Mouse (Mus musculus): ENCODE data around the gene Bmp8b. TPM values are rescaled to one million over a fixed set of nuclear protein-coding genes. Genes with fewer than 3 reads are reported as not detected.
"Not testable (repeated sequence)": the region's sequence is repeated elsewhere in the genome, so short reads cannot be mapped to it uniquely, and the experiment has no call there.

Bmp8b gene
- polyA plus RNA-seq, 1 experiment from 2014 or later = 2.2 TPM

GRCm38 (mm10) chr4:123105451-123105790 is 456 bp downstream of the Bmp8b start:
- DNase-seq (ENCODE audit: low spot score) = no peak
- Histone ChIP-seq H3K4me3 (ENCODE audit: low read depth, low read length) (peak overlapping the region; percentile 38), H3K9me3 (ENCODE audit: control insufficient read depth, low read length) (no peaks in the 10 kb centered on the region), H3K27me3 (replicated peaks; ENCODE audit: control insufficient read depth, insufficient read depth, low read length) (peaks cover 37% of the 10 kb centered on the region), H3K36me3 (ENCODE audit: control insufficient read depth, insufficient read depth, low read length) (no peaks in the 10 kb centered on the region), H3K4me2 (peak overlapping the region; percentile 56), H3K27ac (ENCODE audit: low read depth, low read length) (no peak overlapping the region), H3K4me1 (replicated peaks; ENCODE audit: control insufficient read depth, insufficient read depth, low read length) (no peaks in the 10 kb centered on the region), H3K9ac (ENCODE audit: low read depth, low read length) (no peak overlapping the region)
- peak; percentile 52 for ATAC-seq (replicated peaks; ENCODE audit: low FRiP score)
- 25% methylated on average over 24 of the region's 24 CpGs for WGBS

- not testable (repeated sequence) for DNase-seq (ENCODE audit: low spot score); H3K9ac ChIP-seq (ENCODE audit: low read depth, low read length); ATAC-seq (replicated peaks; ENCODE audit: low FRiP score); H3K9me3 ChIP-seq (ENCODE audit: control insufficient read depth, low read length); H3K4me2 ChIP-seq; H3K27ac ChIP-seq (ENCODE audit: low read depth, low read length); H3K36me3 ChIP-seq (ENCODE audit: control insufficient read depth, insufficient read depth, low read length); H3K4me3 ChIP-seq (ENCODE audit: low read depth, low read length); H3K4me1 ChIP-seq (replicated peaks; ENCODE audit: control insufficient read depth, insufficient read depth, low read length)
- 62% methylated on average over 7 of the region's 7 CpGs for WGBS
- H3K27me3 ChIP-seq (replicated peaks; ENCODE audit: control insufficient read depth, insufficient read depth, low read length) = peaks cover 37% of the 10 kb centered on the region
These were observed 964 bp downstream of the Bmp8b start for GRCm38 (mm10) chr4:123105929-123106328.

DNA sequence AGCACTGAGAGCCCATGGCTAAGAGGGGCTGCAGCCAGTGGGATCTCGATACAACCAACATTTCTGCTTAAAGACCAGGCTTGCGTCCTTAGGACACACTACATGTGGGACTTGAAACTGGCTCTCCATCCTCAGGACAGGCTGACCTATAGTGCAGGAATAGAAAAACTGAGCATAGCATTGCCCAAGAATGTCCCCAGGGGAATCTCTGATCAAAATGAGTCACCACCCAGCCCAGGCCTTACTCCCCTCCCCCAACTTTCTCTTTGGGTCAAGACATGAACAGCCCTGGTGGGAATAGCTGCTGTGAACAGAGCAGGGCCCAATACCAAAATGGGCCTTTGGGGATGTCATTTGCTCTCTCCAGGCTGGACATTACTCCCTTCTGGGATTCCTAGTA is 1.9 kb downstream of the Bmp8b start:
- H3K4me3 ChIP-seq (ENCODE audit: low read depth, low read length) = no peak overlapping the region
- H3K27ac ChIP-seq (ENCODE audit: low read depth, low read length) = no peak overlapping the region
- H3K36me3 ChIP-seq (ENCODE audit: control insufficient read depth, insufficient read depth, low read length) = no peaks in the 10 kb centered on the region
- H3K9ac ChIP-seq (ENCODE audit: low read depth, low read length) = no peak overlapping the region
- ATAC-seq (replicated peaks; ENCODE audit: low FRiP score) = no peak
- 73% methylated on average over 2 of the region's 2 CpGs for WGBS
- H3K27me3 ChIP-seq (replicated peaks; ENCODE audit: control insufficient read depth, insufficient read depth, low read length) = peaks cover 37% of the 10 kb centered on the region
- no peak for DNase-seq (ENCODE audit: low spot score)
- no peaks in the 10 kb centered on the region for H3K9me3 ChIP-seq (ENCODE audit: control insufficient read depth, low read length)
- no peaks in the 10 kb centered on the region for H3K4me1 ChIP-seq (replicated peaks; ENCODE audit: control insufficient read depth, insufficient read depth, low read length)
- H3K4me2 ChIP-seq = no peak overlapping the region

DNA sequence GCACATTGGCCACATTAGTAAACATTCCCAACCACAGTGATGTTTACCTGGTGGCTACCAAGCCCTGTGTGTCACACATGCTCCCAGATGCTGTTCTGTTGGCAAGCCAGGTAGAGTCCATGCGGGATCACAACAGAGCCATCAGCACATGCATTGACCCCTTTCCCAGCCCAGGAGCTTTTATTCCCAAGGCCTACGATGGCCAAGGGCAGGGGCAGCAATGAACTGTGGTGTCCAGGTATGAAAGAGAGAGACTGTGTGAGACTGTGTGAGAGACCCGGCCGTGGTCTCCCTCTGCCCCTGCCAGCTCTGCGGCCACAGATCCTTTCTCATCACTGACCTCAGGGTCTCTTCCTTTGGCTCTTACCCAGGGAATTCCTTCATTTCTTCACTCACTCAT is 3.1 kb downstream of the Bmp8b start:
- Histone ChIP-seq H3K4me2 (no peak overlapping the region), H3K4me1 (replicated peaks; ENCODE audit: control insufficient read depth, insufficient read depth, low read length) (no peaks in the 10 kb centered on the region), H3K27me3 (replicated peaks; ENCODE audit: control insufficient read depth, insufficient read depth, low read length) (peaks cover 34% of the 10 kb centered on the region), H3K4me3 (ENCODE audit: low read depth, low read length) (no peak overlapping the region), H3K27ac (ENCODE audit: low read depth, low read length) (no peak overlapping the region), H3K9me3 (ENCODE audit: control insufficient read depth, low read length) (no peaks in the 10 kb centered on the region), H3K9ac (ENCODE audit: low read depth, low read length) (no peak overlapping the region), H3K36me3 (ENCODE audit: control insufficient read depth, insufficient read depth, low read length) (no peaks in the 10 kb centered on the region)
- ATAC-seq (replicated peaks; ENCODE audit: low FRiP score) (no peak), DNase-seq (ENCODE audit: low spot score) (no peak)
- WGBS = 80% methylated on average over 5 of the region's 5 CpGs

GRCm38 (mm10) chr4:123110751-123111150 is 5.8 kb downstream of the Bmp8b start:
- Histone ChIP-seq H3K27ac (ENCODE audit: low read depth, low read length) (no peak overlapping the region), H3K9me3 (ENCODE audit: control insufficient read depth, low read length) (no peaks in the 10 kb centered on the region), H3K36me3 (ENCODE audit: control insufficient read depth, insufficient read depth, low read length) (no peaks in the 10 kb centered on the region), H3K4me1 (replicated peaks; ENCODE audit: control insufficient read depth, insufficient read depth, low read length) (no peaks in the 10 kb centered on the region), H3K9ac (ENCODE audit: low read depth, low read length) (no peak overlapping the region), H3K27me3 (replicated peaks; ENCODE audit: control insufficient read depth, insufficient read depth, low read length) (peaks cover 19% of the 10 kb centered on the region), H3K4me3 (ENCODE audit: low read depth, low read length) (no peak overlapping the region), H3K4me2 (no peak overlapping the region)
- 85% methylated on average over 4 of the region's 4 CpGs for WGBS
- ATAC-seq (replicated peaks; ENCODE audit: low FRiP score) (no peak), DNase-seq (ENCODE audit: low spot score) (no peak)

- not testable (repeated sequence) for H3K36me3 ChIP-seq (ENCODE audit: control insufficient read depth, insufficient read depth, low read length)
- WGBS = 76% methylated on average over 10 of the region's 10 CpGs
These were observed 6.5 kb downstream of the Bmp8b start for GRCm38 (mm10) chr4:123111275-123111983.

GRCm38 (mm10) chr4:123112216-123112764 is 7.3 kb downstream of the Bmp8b start:
- no peaks in the 10 kb centered on the region for H3K9me3 ChIP-seq (ENCODE audit: control insufficient read depth, low read length)
- H3K27ac ChIP-seq (ENCODE audit: low read depth, low read length) = no peak overlapping the region
- no peaks in the 10 kb centered on the region for H3K4me1 ChIP-seq (replicated peaks; ENCODE audit: control insufficient read depth, insufficient read depth, low read length)
- H3K4me3 ChIP-seq (ENCODE audit: low read depth, low read length) = no peak overlapping the region
- no peak for ATAC-seq (replicated peaks; ENCODE audit: low FRiP score)
- no peak overlapping the region for H3K4me2 ChIP-seq
- no peak for DNase-seq (ENCODE audit: low spot score)
- H3K27me3 ChIP-seq (replicated peaks; ENCODE audit: control insufficient read depth, insufficient read depth, low read length) = peaks cover 20% of the 10 kb centered on the region
- 48% methylated on average over 8 of the region's 8 CpGs for WGBS
- H3K9ac ChIP-seq (ENCODE audit: low read depth, low read length) = no peak overlapping the region
- H3K36me3 ChIP-seq (ENCODE audit: control insufficient read depth, insufficient read depth, low read length) = no peaks in the 10 kb centered on the region

More at GRCm38 (mm10) chr4:123111275-123111983, 6.5 kb downstream of the Bmp8b start:
- H3K4me1 ChIP-seq (replicated peaks; ENCODE audit: control insufficient read depth, insufficient read depth, low read length); H3K4me2 ChIP-seq; H3K9ac ChIP-seq (ENCODE audit: low read depth, low read length); H3K9me3 ChIP-seq (ENCODE audit: control insufficient read depth, low read length); H3K27ac ChIP-seq (ENCODE audit: low read depth, low read length); H3K4me3 ChIP-seq (ENCODE audit: low read depth, low read length); ATAC-seq (replicated peaks; ENCODE audit: low FRiP score); DNase-seq (ENCODE audit: low spot score): not testable (repeated sequence)
- peaks cover 17% of the 10 kb centered on the region for H3K27me3 ChIP-seq (replicated peaks; ENCODE audit: control insufficient read depth, insufficient read depth, low read length)

DNA sequence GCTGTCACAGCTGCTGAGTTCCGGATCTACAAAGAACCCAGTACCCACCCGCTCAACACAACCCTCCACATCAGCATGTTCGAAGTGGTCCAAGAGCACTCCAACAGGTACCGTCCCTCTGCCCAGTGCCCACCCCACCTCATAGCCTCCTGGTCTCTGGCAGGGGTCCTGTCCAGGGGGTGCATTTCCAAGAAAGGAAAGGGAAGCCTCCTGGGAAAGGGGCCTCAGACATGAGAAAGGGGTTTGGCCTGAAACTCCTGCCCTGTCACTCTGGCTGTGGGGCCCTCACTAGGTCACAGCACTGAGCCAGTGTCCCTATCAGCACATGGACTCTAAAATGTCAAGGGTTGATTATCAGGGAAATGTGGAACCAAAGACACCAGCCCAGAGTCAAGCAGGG is 9.7 kb downstream of the Bmp8b start:
- H3K9me3 ChIP-seq (ENCODE audit: control insufficient read depth, low read length); H3K4me2 ChIP-seq; H3K36me3 ChIP-seq (ENCODE audit: control insufficient read depth, insufficient read depth, low read length); DNase-seq (ENCODE audit: low spot score); H3K9ac ChIP-seq (ENCODE audit: low read depth, low read length); H3K27ac ChIP-seq (ENCODE audit: low read depth, low read length); ATAC-seq (replicated peaks; ENCODE audit: low FRiP score); H3K4me3 ChIP-seq (ENCODE audit: low read depth, low read length); H3K4me1 ChIP-seq (replicated peaks; ENCODE audit: control insufficient read depth, insufficient read depth, low read length): not testable (repeated sequence)
- WGBS = 79% methylated on average over 4 of the region's 4 CpGs
- H3K27me3 ChIP-seq (replicated peaks; ENCODE audit: control insufficient read depth, insufficient read depth, low read length) = peaks cover 25% of the 10 kb centered on the region

- Histone ChIP-seq H3K4me3 (ENCODE audit: low read depth, low read length) (peak within 1 kb of the TSS; percentile 32), H3K4me2 (peak within 1 kb of the TSS; percentile 51), H3K27me3 (replicated peaks; ENCODE audit: control insufficient read depth, insufficient read depth, low read length) (peaks cover 25% of the 10 kb centered on the region), H3K27ac (ENCODE audit: low read depth, low read length) (no peak within 1 kb of the TSS), H3K36me3 (ENCODE audit: control insufficient read depth, insufficient read depth, low read length) (no peaks in the 10 kb centered on the region), H3K9me3 (ENCODE audit: control insufficient read depth, low read length) (no peaks in the 10 kb centered on the region), H3K4me1 (replicated peaks; ENCODE audit: control insufficient read depth, insufficient read depth, low read length) (no peaks in the 10 kb centered on the region), H3K9ac (ENCODE audit: low read depth, low read length) (no peak within 1 kb of the TSS; the same call in 1 of the 2 replicates)
- WGBS = 9% methylated on average over 22 of the region's 22 CpGs
- DNase-seq (ENCODE audit: low spot score) (no peak), ATAC-seq (replicated peaks; ENCODE audit: low FRiP score) (no peak)
These were observed 11.0 kb downstream of the Bmp8b start, which contains the start of gene Oxct2b for GRCm38 (mm10) chr4:123116011-123116410. Gene Oxct2b, plus strand, starts transcription at chr4:123116266.

Measured in liver, embryonic 11.5 days (tissue).